Mouse (Mus musculus) thymus, adult 18-20 months (tissue): ENCODE results near the gene Dll1.

Experiments
- DNase-seq, 2 experiments: peaks; one replicate each; pipeline ENCODE4 v3.0.0; 2022; ENCODE audit warnings: mixed read lengths in 2 of 2

Gene Dll1

GRCm38 (mm10) chr17:15325976-15326842 is 50.5 kb downstream of the Dll1 start:
- DNase-seq, result no peak

- no peak for DNase-seq
Observed at GRCm38 (mm10) chr17:15323191-15323834, 53.4 kb downstream of the Dll1 start.
